Mouse (Mus musculus) embryonic facial prominence, embryonic 15.5 days (tissue): ENCODE measurements around the gene Orm1. TPM values are rescaled to one million over a fixed set of nuclear protein-coding genes. Genes with fewer than 3 reads are reported as not detected.

Source experiments
- ATAC-seq: fragments of 200-750 bp; cut with Nextera tagmentation; 2 replicates; pipeline ENCODE4 v1.8.0; 2017; ENCODE audit warnings: low read depth, moderate TSS enrichment; ENCODE audit not compliant: insufficient number of reproducible peaks, low FRiP score, low TSS enrichment
- H3K27ac ChIP-seq: fragments of 300-500 bp; sonication (generic); replicated peaks from 2 replicates; pipeline ENCODE4 v1.5.1; 2015; ENCODE audit warnings: mild to moderate bottlenecking, inconsistent platforms
- H3K27me3 ChIP-seq: fragments of 300-500 bp; sonication (generic); 2 replicates; pipeline ENCODE4 v1.6.1; 2015; ENCODE audit warnings: inconsistent platforms
- H3K36me3 ChIP-seq: fragments of 300-500 bp; sonication (generic); 2 replicates; pipeline ENCODE4 v1.6.1; 2015; ENCODE audit warnings: mild to moderate bottlenecking, inconsistent platforms
- H3K4me1 ChIP-seq: fragments of 300-500 bp; sonication (generic); 2 replicates; pipeline ENCODE4 v1.6.1; 2015; ENCODE audit warnings: inconsistent platforms
- H3K4me2 ChIP-seq: fragments of 300-500 bp; sonication (generic); replicated peaks from 2 replicates; pipeline ENCODE4 v1.6.1; 2015; ENCODE audit warnings: mild to moderate bottlenecking, inconsistent platforms
- H3K4me3 ChIP-seq: fragments of 300-500 bp; sonication (generic); replicated peaks from 2 replicates; pipeline ENCODE4 v1.5.1; 2015; ENCODE audit warnings: mild to moderate bottlenecking, inconsistent platforms
- H3K9ac ChIP-seq: fragments of 300-500 bp; sonication (generic); 2 replicates; pipeline ENCODE4 v1.6.1; 2015; ENCODE audit warnings: inconsistent platforms
- H3K9me3 ChIP-seq: fragments of 300-500 bp; sonication (generic); replicated peaks from 2 replicates; pipeline ENCODE4 v1.6.1; 2016; ENCODE audit warnings: inconsistent platforms
- WGBS: fragments of 180-500 bp; shearing (Covaris S2); methylation state at CpG from one replicate; pipeline ENCODE4 v1.1.7; 2015; 5-methylcytosine and 5-hydroxymethylcytosine counted together
- polyA plus RNA-seq: library from polyadenylated mRNA; unstranded; fragments of >200 nt; fragmentation: Nextera tagmentation; extraction: Ambion mirVana; gene quantifications from 2 replicates; pipeline ENCODE4 v1.2.1, GENCODE M21; 2015

Orm1 gene
- polyA plus RNA-seq, result 17.0 and 22.3 TPM in 2 replicates

GRCm38 (mm10) chr4:63344295-63344694 is at the start of gene Orm1:
TSS of gene Orm1 (plus strand) at chr4:63344560.
- Histone ChIP-seq H3K4me3 (no peak within 1 kb of the TSS), H3K9me3 (no peaks in the 10 kb centered on the region), H3K27ac (peak within 1 kb of the TSS; percentile 66), H3K27me3 (no peaks in the 10 kb centered on the region), H3K36me3 (no peaks in the 10 kb centered on the region), H3K4me1 (peaks cover 3% of the 10 kb centered on the region; the same call in 1 of the 2 replicates), H3K9ac (no peak within 1 kb of the TSS), H3K4me2 (no peak within 1 kb of the TSS)
- ATAC-seq, result no peak
- WGBS, result 81% methylated on average over 8 of the region's 8 CpGs

GRCm38 (mm10) chr4:63295641-63296040 is 48.7 kb upstream of the Orm1 start:
- Histone ChIP-seq H3K4me1 (peaks cover 31% of the 10 kb centered on the region), H3K4me3 (no peak overlapping the region), H3K9ac (no peak overlapping the region), H3K27ac (peak overlapping the region; percentile 58; the same call in 1 of the 2 replicates), H3K4me2 (no peak overlapping the region), H3K27me3 (no peaks in the 10 kb centered on the region), H3K9me3 (no peaks in the 10 kb centered on the region), H3K36me3 (peaks cover 34% of the 10 kb centered on the region)
- no peak for ATAC-seq
- WGBS, result 65% methylated on average over 1 of the region's 1 CpGs

DNA sequence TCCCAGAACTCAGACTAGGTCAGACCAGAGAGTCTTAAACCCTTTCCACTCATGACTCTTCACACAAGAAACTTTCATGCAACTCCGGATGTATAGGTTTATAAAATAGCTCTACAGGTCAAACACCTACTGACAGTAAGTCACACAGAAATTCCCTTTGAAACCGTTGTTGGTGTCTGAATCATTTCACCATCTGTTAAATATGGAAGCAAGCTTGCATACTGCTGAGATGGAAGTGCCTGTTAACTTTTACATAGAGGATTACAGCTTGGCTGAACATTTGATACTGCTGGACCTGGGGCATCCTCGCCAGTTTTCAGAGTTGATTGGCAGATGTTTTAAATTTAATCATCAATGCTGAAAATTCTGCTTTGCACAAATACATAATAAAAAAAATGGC is 48.1 kb upstream of the Orm1 start:
- 32% methylated on average over 3 of the region's 3 CpGs for WGBS
- Histone ChIP-seq H3K4me3 (no peak overlapping the region), H3K36me3 (peaks cover 37% of the 10 kb centered on the region), H3K9me3 (no peaks in the 10 kb centered on the region), H3K4me2 (no peak overlapping the region), H3K9ac (no peak overlapping the region), H3K4me1 (peaks cover 25% of the 10 kb centered on the region), H3K27ac (peak overlapping the region; percentile 58), H3K27me3 (no peaks in the 10 kb centered on the region)
- ATAC-seq, result no peak

DNA sequence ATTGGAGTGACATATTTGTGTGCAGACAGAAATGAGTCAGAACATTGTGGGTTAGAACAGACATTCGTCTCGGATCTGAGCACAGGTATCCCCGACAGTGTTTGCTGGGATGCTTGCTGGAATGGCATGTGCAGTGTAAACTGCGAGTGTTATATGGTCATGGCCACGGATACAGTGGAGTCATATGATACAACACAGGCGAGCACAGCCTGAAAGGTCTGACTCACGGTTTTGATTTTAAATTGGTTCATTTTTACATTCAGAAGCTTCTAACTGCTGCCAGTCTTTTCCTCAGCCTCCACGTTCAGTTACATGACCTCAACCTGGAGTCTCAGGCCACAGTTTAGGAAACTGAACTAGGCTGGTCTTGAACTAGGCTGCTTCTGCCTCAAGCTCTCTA is 47.5 kb upstream of the Orm1 start:
- Histone ChIP-seq H3K4me3 (no peak overlapping the region), H3K9me3 (no peaks in the 10 kb centered on the region), H3K27me3 (no peaks in the 10 kb centered on the region), H3K9ac (no peak overlapping the region), H3K4me1 (peaks cover 19% of the 10 kb centered on the region), H3K27ac (0 out of 2 replicates have a peak overlapping the region, but pooled peaks have one; percentile 45), H3K36me3 (peaks cover 36% of the 10 kb centered on the region), H3K4me2 (no peak overlapping the region)
- 32% methylated on average over 8 of the region's 8 CpGs for WGBS
- ATAC-seq, result no peak

- H3K9ac ChIP-seq, result no peak overlapping the region
- peaks cover 28% of the 10 kb centered on the region for H3K4me1 ChIP-seq
- 75% methylated on average over 8 of the region's 8 CpGs for WGBS
- no peak overlapping the region for H3K4me3 ChIP-seq
- no peak for ATAC-seq
- H3K27me3 ChIP-seq, result no peaks in the 10 kb centered on the region
- H3K27ac ChIP-seq, result no peak overlapping the region
- H3K9me3 ChIP-seq, result no peaks in the 10 kb centered on the region
- H3K4me2 ChIP-seq, result no peak overlapping the region
- H3K36me3 ChIP-seq, result peaks cover 42% of the 10 kb centered on the region
Observed at GRCm38 (mm10) chr4:63298191-63298590, 46.2 kb upstream of the Orm1 start.

DNA sequence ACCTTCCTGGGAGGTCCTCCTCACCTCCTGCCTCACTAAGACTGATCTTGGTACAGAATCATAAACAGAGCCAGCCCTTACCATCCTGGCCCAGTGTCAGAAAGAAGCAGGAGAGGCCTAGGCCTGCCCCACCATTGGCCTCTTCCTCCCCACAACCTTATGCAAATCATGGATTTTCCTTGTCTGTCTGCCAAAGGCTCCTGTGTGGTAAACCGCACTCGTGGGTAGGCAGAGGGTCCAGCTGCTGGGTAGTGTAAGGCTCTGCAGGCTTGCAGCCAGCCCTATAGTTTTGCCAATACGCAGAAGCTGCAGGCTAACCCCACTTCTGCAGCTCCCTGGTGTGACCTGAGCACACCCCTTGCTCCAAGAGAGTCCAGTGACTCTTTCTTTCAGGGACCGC is 41.7 kb upstream of the Orm1 start:
- peak; percentile 71 for ATAC-seq
- H3K9ac ChIP-seq, result no peak overlapping the region
- H3K9me3 ChIP-seq, result no peaks in the 10 kb centered on the region
- H3K36me3 ChIP-seq, result peaks cover 38% of the 10 kb centered on the region; the same call in 1 of the 2 replicates
- H3K4me3 ChIP-seq, result no peak overlapping the region
- H3K27me3 ChIP-seq, result no peaks in the 10 kb centered on the region
- H3K27ac ChIP-seq, result no peak overlapping the region
- 44% methylated on average over 4 of the region's 4 CpGs for WGBS
- no peak overlapping the region for H3K4me2 ChIP-seq
- peaks cover 16% of the 10 kb centered on the region; the same call in 1 of the 2 replicates for H3K4me1 ChIP-seq

DNA sequence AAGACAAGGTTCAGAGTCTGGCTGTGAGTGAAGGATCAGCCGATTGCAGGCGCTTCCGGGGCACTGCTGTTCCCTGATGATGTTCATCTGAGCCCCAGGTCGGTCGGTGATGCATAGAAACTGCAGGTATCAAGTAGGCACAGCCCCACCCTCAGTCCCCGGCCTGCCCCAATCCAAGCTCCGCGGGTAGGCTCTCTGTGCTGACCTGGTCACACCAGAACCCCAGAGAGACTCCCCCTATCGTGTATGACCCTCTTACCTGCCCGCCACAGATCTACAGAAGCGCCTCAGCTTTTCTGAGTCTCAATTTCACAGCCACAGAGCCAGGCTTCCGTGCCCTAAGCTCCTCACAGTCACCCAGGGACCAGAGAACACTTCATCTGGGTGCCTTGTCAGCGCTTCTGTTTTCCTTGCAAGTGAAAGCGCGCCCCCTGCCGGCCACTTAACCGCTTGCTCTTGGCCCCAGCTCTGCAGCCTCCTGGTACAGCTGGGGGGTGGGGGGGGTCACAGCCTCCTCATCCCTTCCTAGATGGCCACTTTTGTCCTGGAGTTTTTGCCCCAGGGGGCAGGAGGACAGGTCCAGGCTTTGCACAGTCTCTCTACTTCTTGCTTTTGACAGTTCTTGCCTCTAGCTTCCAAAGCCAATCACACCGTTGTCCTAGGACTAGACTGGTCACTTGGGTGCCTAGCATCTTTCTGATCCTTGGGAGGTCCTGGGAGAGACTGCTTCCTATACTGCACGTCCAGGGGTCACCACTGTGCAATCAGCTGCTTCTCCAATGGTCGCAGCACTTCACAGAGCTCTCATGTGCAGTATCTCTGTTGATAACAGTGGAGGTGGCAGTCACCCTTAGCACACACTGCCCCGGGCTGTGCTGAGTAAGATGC is 36.9 kb upstream of the Orm1 start:
- no peaks in the 10 kb centered on the region for H3K9me3 ChIP-seq
- no peak overlapping the region for H3K4me3 ChIP-seq
- no peak overlapping the region for H3K4me2 ChIP-seq
- H3K27me3 ChIP-seq, result no peaks in the 10 kb centered on the region
- WGBS, result 34% methylated on average over 21 of the region's 21 CpGs
- H3K36me3 ChIP-seq, result peaks cover 40% of the 10 kb centered on the region
- H3K9ac ChIP-seq, result no peak overlapping the region
- no peak for ATAC-seq
- H3K27ac ChIP-seq, result no peak overlapping the region
- H3K4me1 ChIP-seq, result peaks cover 17% of the 10 kb centered on the region

GRCm38 (mm10) chr4:63308316-63308715 is 36.0 kb upstream of the Orm1 start:
- no peaks in the 10 kb centered on the region for H3K27me3 ChIP-seq
- peaks cover 38% of the 10 kb centered on the region for H3K36me3 ChIP-seq
- no peak overlapping the region for H3K27ac ChIP-seq
- 80% methylated on average over 3 of the region's 3 CpGs for WGBS
- H3K9me3 ChIP-seq, result no peaks in the 10 kb centered on the region
- no peak overlapping the region for H3K4me3 ChIP-seq
- no peak for ATAC-seq
- H3K4me1 ChIP-seq, result peaks cover 12% of the 10 kb centered on the region; the same call in 1 of the 2 replicates
- no peak overlapping the region for H3K9ac ChIP-seq
- no peak overlapping the region for H3K4me2 ChIP-seq

- Histone ChIP-seq H3K9me3 (no peaks in the 10 kb centered on the region), H3K27ac (0 out of 2 replicates have a peak overlapping the region, but pooled peaks have one; percentile 12), H3K9ac (no peak overlapping the region), H3K27me3 (no peaks in the 10 kb centered on the region), H3K36me3 (peaks cover 44% of the 10 kb centered on the region), H3K4me2 (no peak overlapping the region), H3K4me3 (no peak overlapping the region), H3K4me1 (peaks cover 19% of the 10 kb centered on the region)
- no peak for ATAC-seq
- WGBS, result 58% methylated on average over 10 of the region's 10 CpGs
Observed at GRCm38 (mm10) chr4:63310247-63310855, 34.0 kb upstream of the Orm1 start.

GRCm38 (mm10) chr4:63311426-63311825 is 32.9 kb upstream of the Orm1 start:
- no peaks in the 10 kb centered on the region for H3K9me3 ChIP-seq
- H3K27me3 ChIP-seq, result no peaks in the 10 kb centered on the region
- 72% methylated on average over 7 of the region's 7 CpGs for WGBS
- peaks cover 41% of the 10 kb centered on the region for H3K36me3 ChIP-seq
- H3K4me1 ChIP-seq, result peaks cover 30% of the 10 kb centered on the region
- H3K27ac ChIP-seq, result peak overlapping the region; percentile 65
- peak; percentile 54; the same call in 1 of the 2 replicates for ATAC-seq
- H3K4me3 ChIP-seq, result no peak overlapping the region
- H3K9ac ChIP-seq, result no peak overlapping the region
- no peak overlapping the region for H3K4me2 ChIP-seq

- Histone ChIP-seq H3K9me3 (no peaks in the 10 kb centered on the region), H3K27ac (no peak overlapping the region)
- no peak for ATAC-seq
Observed at GRCm38 (mm10) chr4:63314063-63314462, 30.3 kb upstream of the Orm1 start.

More at GRCm38 (mm10) chr4:63314063-63314462, 30.3 kb upstream of the Orm1 start:
- 77% methylated on average over 5 of the region's 5 CpGs for WGBS
- Histone ChIP-seq H3K9ac (no peak overlapping the region), H3K4me3 (no peak overlapping the region), H3K4me2 (no peak overlapping the region), H3K4me1 (peaks cover 30% of the 10 kb centered on the region), H3K27me3 (no peaks in the 10 kb centered on the region), H3K36me3 (peaks cover 49% of the 10 kb centered on the region)
